Mouse (Mus musculus) hindbrain, embryonic 16.5 days (tissue): Measurements from ENCODE around the gene Gm10799. TPM values are rescaled to one million over a fixed set of nuclear protein-coding genes. Genes with fewer than 3 reads are reported as not detected.
A peak's percentile ranks its signal among the peaks of the same experiment; 100 is the strongest.
"Not testable (repeated sequence)": the region's sequence is repeated elsewhere in the genome, so short reads cannot be mapped to it uniquely, and the experiment has no call there.

Experiments
- ATAC-seq: fragments of 200-750 bp; cut with Nextera tagmentation; 2 replicates; pipeline ENCODE4 v1.8.0; 2017; ENCODE audit warnings: moderate TSS enrichment, moderate library complexity
- H3K27ac ChIP-seq: fragments of 300-500 bp; sonication (generic); 2 replicates; pipeline ENCODE4 v1.5.1; 2014; ENCODE audit warnings: low read depth, mild to moderate bottlenecking, control low read depth, low read length, moderate library complexity
- H3K27me3 ChIP-seq: fragments of 300-500 bp; sonication (generic); replicated peaks from 2 replicates; pipeline ENCODE4 v1.6.1; 2014; ENCODE audit warnings: low read length; ENCODE audit not compliant: control insufficient read depth, insufficient read depth
- H3K36me3 ChIP-seq: fragments of 300-500 bp; sonication (generic); 2 replicates; pipeline ENCODE4 v1.6.1; 2014; ENCODE audit warnings: mild to moderate bottlenecking, low read length, moderate library complexity, mixed read lengths; ENCODE audit not compliant: control insufficient read depth, insufficient read depth
- H3K4me1 ChIP-seq: fragments of 300-500 bp; sonication (generic); 2 replicates; pipeline ENCODE4 v1.6.1; 2014; ENCODE audit warnings: low read depth, low read length; ENCODE audit not compliant: control insufficient read depth, insufficient read depth
- H3K4me2 ChIP-seq: fragments of 300-500 bp; sonication (generic); 2 replicates; pipeline ENCODE4 v1.6.1; 2014; ENCODE audit warnings: mild to moderate bottlenecking, low read length, control low read depth, moderate library complexity
- H3K4me3 ChIP-seq: fragments of 300-500 bp; sonication (generic); 2 replicates; pipeline ENCODE4 v1.5.1; 2014; ENCODE audit warnings: mild to moderate bottlenecking, low read length, control low read depth, moderate library complexity
- H3K9ac ChIP-seq: fragments of 300-500 bp; sonication (generic); 2 replicates; pipeline ENCODE4 v1.6.1; 2014; ENCODE audit warnings: low read depth, mild to moderate bottlenecking, control low read depth, low read length, moderate library complexity
- H3K9me3 ChIP-seq: fragments of 300-500 bp; sonication (generic); 2 replicates; pipeline ENCODE4 v1.6.1; 2014; ENCODE audit warnings: mild to moderate bottlenecking, low read length, moderate library complexity; ENCODE audit not compliant: control insufficient read depth
- WGBS: fragments of 180-500 bp; shearing (Covaris S2); extraction: QIAGEN DNeasy Blood & Tissue Kit; methylation state at CpG from one replicate; pipeline ENCODE4 v1.1.7; 2014; 5-methylcytosine and 5-hydroxymethylcytosine counted together
- polyA plus RNA-seq: library from polyadenylated mRNA; unstranded; fragments of >200 nt; fragmentation: Nextera tagmentation; extraction: Ambion mirVana; gene quantifications from 2 replicates; pipeline ENCODE4 v1.2.1, GENCODE M21; 2015

Gm10799 gene
- polyA plus RNA-seq, 1 experiment from 2014 or later = not detected

GRCm38 (mm10) chr2:104099231-104099585 lies 30.9 kb upstream of the Gm10799 start:
- H3K4me3 ChIP-seq = no peak overlapping the region
- H3K27ac ChIP-seq = no peak overlapping the region
- H3K4me1 ChIP-seq = peaks cover 6% of the 10 kb centered on the region
- H3K27me3 ChIP-seq = no peaks in the 10 kb centered on the region
- 96% methylated on average over 2 of the region's 2 CpGs for WGBS
- ATAC-seq = no peak
- no peaks in the 10 kb centered on the region for H3K36me3 ChIP-seq
- no peak overlapping the region for H3K4me2 ChIP-seq
- no peak overlapping the region for H3K9ac ChIP-seq
- H3K9me3 ChIP-seq = no peaks in the 10 kb centered on the region

- no peak overlapping the region for H3K9ac ChIP-seq
- H3K27me3 ChIP-seq = no peaks in the 10 kb centered on the region
- H3K4me1 ChIP-seq = peaks cover 6% of the 10 kb centered on the region
- no peak overlapping the region for H3K4me2 ChIP-seq
- H3K4me3 ChIP-seq = no peak overlapping the region
- 44% methylated on average over 3 of the region's 3 CpGs for WGBS
- H3K27ac ChIP-seq = no peak overlapping the region
- no peaks in the 10 kb centered on the region for H3K9me3 ChIP-seq
- H3K36me3 ChIP-seq = no peaks in the 10 kb centered on the region
- ATAC-seq = no peak
Observed at GRCm38 (mm10) chr2:104098529-104099230, 30.3 kb upstream of the Gm10799 start.

GRCm38 (mm10) chr2:104097396-104097795 lies 29.0 kb upstream of the Gm10799 start:
- H3K36me3 ChIP-seq, H3K4me1 ChIP-seq, H3K4me3 ChIP-seq, H3K9me3 ChIP-seq, H3K27me3 ChIP-seq, H3K4me2 ChIP-seq, H3K27ac ChIP-seq, H3K9ac ChIP-seq, ATAC-seq: not testable (repeated sequence)
- 96% methylated on average over 4 of the region's 4 CpGs for WGBS

GRCm38 (mm10) chr2:104096796-104097195 lies 28.4 kb upstream of the Gm10799 start:
- H3K36me3 ChIP-seq, ATAC-seq, H3K27me3 ChIP-seq, H3K4me2 ChIP-seq, H3K4me3 ChIP-seq, H3K9ac ChIP-seq, H3K9me3 ChIP-seq, H3K27ac ChIP-seq, H3K4me1 ChIP-seq: not testable (repeated sequence)
- 50% methylated on average over 1 of the region's 1 CpGs for WGBS

DNA sequence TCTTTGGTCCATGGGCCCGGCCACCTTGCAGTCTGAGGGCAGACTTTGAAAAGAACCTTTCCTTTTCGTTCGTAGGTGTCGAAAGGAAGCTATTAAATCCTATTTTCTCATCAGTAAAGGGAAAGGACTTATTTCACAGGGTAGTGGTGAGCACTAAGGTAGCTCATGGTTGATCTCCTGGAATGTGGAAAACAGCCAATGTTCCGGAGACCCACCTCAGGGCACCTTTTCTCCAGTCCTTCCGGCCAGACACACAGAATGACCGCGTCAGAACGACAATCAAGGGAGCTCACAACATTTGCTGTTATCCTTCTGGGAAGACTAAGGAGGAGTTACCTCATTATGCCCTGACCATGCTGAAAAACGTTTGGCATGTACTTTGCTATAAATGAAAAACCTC lies 27.9 kb upstream of the Gm10799 start:
- peak overlapping the region; percentile 49 for H3K4me3 ChIP-seq
- peaks cover 6% of the 10 kb centered on the region for H3K4me1 ChIP-seq
- peak overlapping the region; percentile 73 for H3K27ac ChIP-seq
- peak overlapping the region; percentile 63 for H3K9ac ChIP-seq
- H3K36me3 ChIP-seq = no peaks in the 10 kb centered on the region
- peak overlapping the region; percentile 79 for H3K4me2 ChIP-seq
- ATAC-seq = no peak
- WGBS = 47% methylated on average over 10 of the region's 10 CpGs
- H3K27me3 ChIP-seq = no peaks in the 10 kb centered on the region
- no peaks in the 10 kb centered on the region for H3K9me3 ChIP-seq

GRCm38 (mm10) chr2:104095741-104096213 lies 27.4 kb upstream of the Gm10799 start, which contains the start of gene Cd59a:
Cd59a (plus strand) TSS chr2:104095801.
- H3K27me3 ChIP-seq = no peaks in the 10 kb centered on the region
- H3K36me3 ChIP-seq = no peaks in the 10 kb centered on the region
- peak within 1 kb of the TSS; percentile 63 for H3K9ac ChIP-seq
- peak within 1 kb of the TSS; percentile 73 for H3K27ac ChIP-seq
- peak within 1 kb of the TSS; percentile 79 for H3K4me2 ChIP-seq
- ATAC-seq = peak; percentile 94
- H3K4me1 ChIP-seq = peaks cover 6% of the 10 kb centered on the region
- WGBS = 4% methylated on average over 15 of the region's 15 CpGs
- H3K9me3 ChIP-seq = no peaks in the 10 kb centered on the region
- H3K4me3 ChIP-seq = peak within 1 kb of the TSS; percentile 49

DNA sequence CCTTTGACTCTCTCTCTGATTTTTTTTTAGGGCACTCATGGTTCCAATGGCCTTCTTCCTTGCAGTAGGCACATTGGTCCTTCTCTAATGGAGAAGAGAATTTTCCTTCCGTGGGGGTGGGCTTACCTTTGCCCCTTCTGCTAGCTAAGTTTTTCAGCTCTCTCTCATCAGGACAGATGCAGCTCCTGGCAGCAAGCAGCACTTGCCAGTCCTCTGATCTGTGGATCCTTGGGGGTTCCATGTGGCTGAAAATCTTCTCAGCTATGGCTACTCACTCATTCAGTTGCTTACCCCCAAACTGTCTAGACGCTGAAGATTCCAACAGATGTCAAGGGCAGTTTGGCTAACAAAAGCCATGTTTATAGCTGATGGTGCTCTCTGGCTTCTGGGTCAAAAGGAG lies 25.0 kb upstream of the Gm10799 start:
- Histone ChIP-seq H3K4me3 (no peak overlapping the region), H3K9ac (no peak overlapping the region), H3K9me3 (no peaks in the 10 kb centered on the region), H3K4me2 (no peak overlapping the region), H3K4me1 (peaks cover 6% of the 10 kb centered on the region), H3K36me3 (no peaks in the 10 kb centered on the region), H3K27ac (no peak overlapping the region), H3K27me3 (no peaks in the 10 kb centered on the region)
- no peak for ATAC-seq
- WGBS = 74% methylated on average over 2 of the region's 2 CpGs

GRCm38 (mm10) chr2:104087562-104087961 lies 19.2 kb upstream of the Gm10799 start:
- not testable (repeated sequence) for H3K36me3 ChIP-seq, H3K27me3 ChIP-seq, ATAC-seq, H3K9me3 ChIP-seq, H3K27ac ChIP-seq, H3K4me2 ChIP-seq, H3K9ac ChIP-seq, H3K4me1 ChIP-seq, H3K4me3 ChIP-seq
- 77% methylated on average over 1 of the region's 1 CpGs for WGBS

DNA sequence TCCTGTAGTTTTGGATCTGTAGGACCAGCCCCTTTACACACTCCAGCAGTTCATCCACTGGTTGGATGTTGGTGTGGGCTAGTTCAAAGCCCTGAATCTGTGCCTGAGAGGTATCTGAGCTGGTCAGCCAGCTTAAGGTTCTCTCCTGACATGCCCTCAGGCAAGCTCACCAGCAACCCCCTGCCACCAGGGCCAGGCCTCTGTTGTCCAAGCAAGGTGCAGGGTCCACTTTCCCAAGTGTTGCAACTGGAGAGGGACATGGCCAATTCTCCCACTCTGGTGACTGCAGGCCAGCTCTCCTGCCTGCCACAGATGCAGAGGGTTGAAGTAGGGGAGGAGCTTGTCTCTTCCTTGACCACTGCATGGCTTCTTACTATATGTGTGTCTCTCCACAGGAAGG lies 15.7 kb upstream of the Gm10799 start:
- H3K4me1 ChIP-seq, H3K4me3 ChIP-seq, H3K27me3 ChIP-seq, ATAC-seq, H3K36me3 ChIP-seq, H3K4me2 ChIP-seq, H3K27ac ChIP-seq, H3K9ac ChIP-seq, H3K9me3 ChIP-seq: not testable (repeated sequence)
